Mouse (Mus musculus) CH12.LX (cell line): ENCODE measurements around the gene P2ry6.

ENCODE experiments used
- CHD1 ChIP-seq: IDR thresholded peaks from 2 replicates; pipeline ENCODE4 v1.6.1; 2012; ENCODE audit warnings: low read depth, low read length, improper control_type of control experiment, inconsistent platforms
- CTCF ChIP-seq, 2 experiments: IDR thresholded peaks in 1 of 2; conservative IDR thresholded peaks in 1 of 2; 2 replicates each; pipeline ENCODE4 v1.5.1; 2011 to 2012; ENCODE audit warnings: low read depth in 2 of 2, low read length in 2 of 2, improper control_type of control experiment in 1 of 2, inconsistent platforms in 1 of 2, mild to moderate bottlenecking in 1 of 2, moderate library complexity in 1 of 2
- MAX ChIP-seq: IDR thresholded peaks from 2 replicates; pipeline ENCODE4 v1.6.1; 2011; ENCODE audit warnings: low read length, improper control_type of control experiment
- POLR2A ChIP-seq: IDR thresholded peaks from 2 replicates; pipeline ENCODE4 v1.6.1; 2011; ENCODE audit warnings: low read depth, mild to moderate bottlenecking, improper control_type of control experiment, low read length
- TBP ChIP-seq: conservative IDR thresholded peaks from 2 replicates; pipeline ENCODE4 v1.6.1; 2011; ENCODE audit warnings: low read depth, low read length, improper control_type of control experiment
- UBTF ChIP-seq: IDR thresholded peaks from 2 replicates; pipeline ENCODE4 v1.6.1; 2012; ENCODE audit warnings: low read depth, mild to moderate bottlenecking, inconsistent platforms, low read length, improper control_type of control experiment, moderate library complexity
- USF1 ChIP-seq: IDR thresholded peaks from 2 replicates; pipeline ENCODE4 v1.6.1; 2014; ENCODE audit warnings: low read depth, mild to moderate bottlenecking, inconsistent platforms, low read length, improper control_type of control experiment
- USF2 ChIP-seq: conservative IDR thresholded peaks from 2 replicates; pipeline ENCODE4 v1.6.1; 2011; ENCODE audit warnings: low read depth, low read length, improper control_type of control experiment

GRCm38 (mm10) chr7:100915204-100915603, 59.2 kb downstream of the P2ry6 start:
- TF ChIP-seq TBP: no peak
- TF ChIP-seq MAX: no peak
- no peak for TF ChIP-seq CTCF (conservative IDR thresholded peaks at IDR 0.05 in 1 of 2, IDR thresholded peaks at IDR 0.05 in 1 of 2; ENCODE audit: low read depth in 2 of 2, low read length in 2 of 2)
- no peak for TF ChIP-seq UBTF
- TF ChIP-seq POLR2A: no peak
- TF ChIP-seq USF2: no peak
- TF ChIP-seq CHD1: no peak
- TF ChIP-seq USF1: no peak
